Mouse (Mus musculus): Measurements from ENCODE around the gene Slc13a5. TPM values are rescaled to one million over a fixed set of nuclear protein-coding genes. Genes with fewer than 3 reads are reported as not detected.

Slc13a5 gene
- total and polyA plus RNA-seq, 3 experiments = not detected

DNA sequence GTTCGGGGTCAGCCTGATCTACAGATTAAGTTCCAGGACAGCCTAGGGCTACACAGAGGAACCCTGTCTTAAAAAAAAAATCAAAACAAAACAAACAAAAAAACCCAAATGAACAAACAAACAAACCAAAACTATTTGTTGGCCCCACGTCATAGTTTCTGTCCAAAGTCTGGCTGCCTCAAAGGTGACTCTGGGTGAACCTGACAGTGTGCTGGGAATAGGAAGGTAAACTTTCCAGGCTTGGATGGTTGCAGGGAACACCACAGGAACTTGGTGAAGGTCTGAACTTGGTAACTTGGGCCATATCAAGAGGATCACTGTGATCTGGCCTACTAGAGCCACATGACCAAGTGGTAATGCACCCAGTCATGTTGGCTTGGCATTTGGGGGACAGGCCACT is 10.6 kb downstream of the Slc13a5 start:
- Histone ChIP-seq H3K36me3 (replicated peaks in 1 of 2; ENCODE audit: control insufficient read depth in 1 of 2, insufficient read depth in 1 of 2, low read length in 1 of 2) (no peaks in the 10 kb centered on the region), H3K79me2 (replicated peaks; ENCODE audit: control insufficient read depth, extremely low read depth, insufficient read depth, poor library complexity, severe bottlenecking) (no peaks in the 10 kb centered on the region), H3K4me1 (ENCODE audit: control insufficient read depth in 1 of 2, insufficient read depth in 2 of 2) (peaks cover 0 to 9% of the 10 kb centered on the region in 2 experiments; a peak in 2 of 4 replicates), H3K27ac (ENCODE audit: insufficient read depth, low read depth) (no peak overlapping the region), H3K27me3 (replicated peaks) (peaks cover 61% of the 10 kb centered on the region), H3K4me3 (replicated peaks in 1 of 3; ENCODE audit: low read depth in 2 of 3, low read length in 2 of 3, poor library complexity in 1 of 3) (no peak overlapping the region), H3K9ac (ENCODE audit: insufficient read depth, low read depth) (no peak overlapping the region), H3K4me2 (ENCODE audit: insufficient read depth, low read depth, poor library complexity, severe bottlenecking) (no peak overlapping the region), H3K9me3 (replicated peaks; ENCODE audit: low read length) (no peaks in the 10 kb centered on the region)
- no peak for TF ChIP-seq SIN3A (IDR thresholded peaks at IDR 0.05; ENCODE audit: low read length)
- TF ChIP-seq MXI1 (IDR thresholded peaks at IDR 0.05; ENCODE audit: low read depth, low read length) = no peak
- TF ChIP-seq ELF1 (IDR thresholded peaks at IDR 0.05; ENCODE audit: low read depth, low read length) = no peak
- no peak for TF ChIP-seq ZC3H11A (IDR thresholded peaks at IDR 0.05; ENCODE audit: low read depth, low read length)
- TF ChIP-seq ZKSCAN1 (IDR thresholded peaks at IDR 0.05; ENCODE audit: borderline replicate concordance, low read depth, low read length) = no peak
- no peak for TF ChIP-seq CTCF (conservative IDR thresholded peaks at IDR 0.05 in 1 of 2, IDR thresholded peaks at IDR 0.05 in 1 of 2; ENCODE audit: low read depth in 2 of 2, low read length in 2 of 2)
- no peak for TF ChIP-seq POLR2A (IDR thresholded peaks at IDR 0.05; ENCODE audit: low read depth, low read length)
- TF ChIP-seq ZNF384 (IDR thresholded peaks at IDR 0.05; ENCODE audit: low read depth, low read length) = no peak
- TF ChIP-seq TCF12 (IDR thresholded peaks at IDR 0.05; ENCODE audit: low read depth, low read length) = no peak
- no peak for TF ChIP-seq RAD21 (IDR thresholded peaks at IDR 0.05; ENCODE audit: low read depth, low read length)
- no peak for TF ChIP-seq GABPA (IDR thresholded peaks at IDR 0.05; ENCODE audit: insufficient replicate concordance, low read depth, low read length)
- TF ChIP-seq NELFE (IDR thresholded peaks at IDR 0.05; ENCODE audit: low read depth, low read length) = no peak
- TF ChIP-seq RCOR1 (conservative IDR thresholded peaks at IDR 0.05; ENCODE audit: low read depth, low read length) = no peak
- no peak for TF ChIP-seq TBP (conservative IDR thresholded peaks at IDR 0.05; ENCODE audit: low read depth, low read length)
- no peak for TF ChIP-seq JUN (IDR thresholded peaks at IDR 0.05; ENCODE audit: insufficient read depth, low read depth, low read length)
- TF ChIP-seq CHD1 (IDR thresholded peaks at IDR 0.05; ENCODE audit: low read depth, low read length) = no peak
- in situ Hi-C loops (cut with MboI; ENCODE audit: low pct_ligation_motif_present, low pct_unique_long_range_greater_than_20kb, low sequenced_read_pairs) (no loop called here), dilution Hi-C loops (cut with MboI; ENCODE audit: extremely low pct_ligation_motif_present, extremely low pct_unique_long_range_greater_than_20kb, low sequenced_read_pairs) (no loop called here)
- no peak for DNase-seq (ENCODE audit: extremely low read depth)

DNA sequence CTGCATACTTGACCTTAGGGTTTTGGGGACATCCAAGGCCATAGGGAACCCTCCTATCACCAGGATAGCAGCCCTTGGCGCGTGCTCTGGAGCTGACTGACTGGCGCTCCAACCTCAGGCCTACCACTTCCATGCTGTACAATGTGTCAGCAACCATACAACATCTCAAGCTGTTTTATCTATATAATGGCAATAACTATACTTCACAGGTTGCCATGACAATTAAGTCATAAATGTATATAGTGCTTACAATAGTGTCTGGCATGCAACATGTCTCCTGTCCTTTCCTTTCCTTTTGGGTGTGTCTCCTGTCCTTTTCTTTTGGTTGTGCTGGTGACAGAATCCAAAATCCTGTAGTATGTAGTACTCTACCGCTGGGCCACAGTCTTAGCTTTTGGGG is 11.4 kb downstream of the Slc13a5 start:
- in situ Hi-C loops (cut with MboI; ENCODE audit: low pct_ligation_motif_present, low pct_unique_long_range_greater_than_20kb, low sequenced_read_pairs) = no loop called here
- H3K4me3 ChIP-seq (replicated peaks in 1 of 3; ENCODE audit: low read depth in 2 of 3, low read length in 2 of 3, poor library complexity in 1 of 3) = no peak overlapping the region
- no peaks in the 10 kb centered on the region for H3K9me3 ChIP-seq (replicated peaks; ENCODE audit: low read length)
- peaks cover 0 to 9% of the 10 kb centered on the region in 2 experiments; a peak in 2 of 4 replicates for H3K4me1 ChIP-seq (ENCODE audit: control insufficient read depth in 1 of 2, insufficient read depth in 2 of 2)
- H3K9ac ChIP-seq (ENCODE audit: insufficient read depth, low read depth) = no peak overlapping the region
- peaks cover 60% of the 10 kb centered on the region for H3K27me3 ChIP-seq (replicated peaks)
- TF ChIP-seq HCFC1 (IDR thresholded peaks at IDR 0.05; ENCODE audit: low read depth, low read length) (no peak), POLR2A (IDR thresholded peaks at IDR 0.05; ENCODE audit: low read depth, low read length) (no peak), ELF1 (IDR thresholded peaks at IDR 0.05; ENCODE audit: low read depth, low read length) (no peak), ZKSCAN1 (IDR thresholded peaks at IDR 0.05; ENCODE audit: borderline replicate concordance, low read depth, low read length) (no peak), TBP (conservative IDR thresholded peaks at IDR 0.05; ENCODE audit: low read depth, low read length) (no peak), ETS1 (conservative IDR thresholded peaks at IDR 0.05; ENCODE audit: low read depth, low read length) (no peak)
- no peaks in the 10 kb centered on the region for H3K36me3 ChIP-seq (replicated peaks in 1 of 2; ENCODE audit: control insufficient read depth in 1 of 2, insufficient read depth in 1 of 2, low read length in 1 of 2)
- H3K4me2 ChIP-seq (ENCODE audit: insufficient read depth, low read depth, poor library complexity, severe bottlenecking) = no peak overlapping the region
- H3K27ac ChIP-seq (ENCODE audit: insufficient read depth, low read depth) = no peak overlapping the region
- dilution Hi-C loops (cut with MboI; ENCODE audit: extremely low pct_ligation_motif_present, extremely low pct_unique_long_range_greater_than_20kb, low sequenced_read_pairs) = no loop called here
- H3K79me2 ChIP-seq (replicated peaks; ENCODE audit: control insufficient read depth, extremely low read depth, insufficient read depth, poor library complexity, severe bottlenecking) = no peaks in the 10 kb centered on the region
- no peak for DNase-seq (ENCODE audit: extremely low read depth)
